Mouse (Mus musculus) regulatory T cell (primary cell): ENCODE results near the gene Glis2.

Source experiments
- in situ Hi-C: fragments of 300-600 bp; cut with MboI, MseI; formaldehyde crosslinking; loops from one replicate; pipeline ENCODE4 v1.15.1; 2025; ENCODE audit warnings: high pct_unique_total_duplicates

Glis2 gene

GRCm38 (mm10) chr16:4655251-4655734 is 60.8 kb downstream of the Glis2 start:
- in situ Hi-C loops = no loop called here

- in situ Hi-C loops = no loop called here
These were observed 61.5 kb downstream of the Glis2 start for GRCm38 (mm10) chr16:4655764-4656570.

- in situ Hi-C loops = no loop called here
These were observed 62.1 kb downstream of the Glis2 start for GRCm38 (mm10) chr16:4656571-4657081.

GRCm38 (mm10) chr16:4658781-4659245 is 64.3 kb downstream of the Glis2 start:
- in situ Hi-C loops = no loop called here

- in situ Hi-C loops = no loop called here
These were observed 64.8 kb downstream of the Glis2 start for GRCm38 (mm10) chr16:4659326-4659725.

- in situ Hi-C loops = no loop called here
These were observed 67.1 kb downstream of the Glis2 start for GRCm38 (mm10) chr16:4661605-4662004.

- in situ Hi-C loops = no loop called here
These were observed 69.3 kb downstream of the Glis2 start for GRCm38 (mm10) chr16:4663806-4664205.

GRCm38 (mm10) chr16:4665726-4666125 is 71.2 kb downstream of the Glis2 start:
- in situ Hi-C loops = loop anchor here (5.0 kb wide), 1 partner anchor 33 kb away; no protein-coding TSS in a partner anchor

- in situ Hi-C loops = loop anchor here (5.0 kb wide), 1 partner anchor 35 kb away; no protein-coding TSS in a partner anchor
These were observed 72.8 kb downstream of the Glis2 start for GRCm38 (mm10) chr16:4667190-4667808.

- in situ Hi-C loops = no loop called here
These were observed 75.8 kb downstream of the Glis2 start for GRCm38 (mm10) chr16:4670317-4670716.

GRCm38 (mm10) chr16:4674091-4674490 is 79.6 kb downstream of the Glis2 start:
- in situ Hi-C loops = no loop called here
